Mouse (Mus musculus): ENCODE data around the gene Abhd14a. TPM values are rescaled to one million over a fixed set of nuclear protein-coding genes. Genes with fewer than 3 reads are reported as not detected.
A peak's percentile ranks its signal among the peaks of the same experiment; 100 is the strongest.

The Abhd14a gene
- polyA plus RNA-seq, 1 experiment from 2014 or later, result 43.2 TPM

DNA sequence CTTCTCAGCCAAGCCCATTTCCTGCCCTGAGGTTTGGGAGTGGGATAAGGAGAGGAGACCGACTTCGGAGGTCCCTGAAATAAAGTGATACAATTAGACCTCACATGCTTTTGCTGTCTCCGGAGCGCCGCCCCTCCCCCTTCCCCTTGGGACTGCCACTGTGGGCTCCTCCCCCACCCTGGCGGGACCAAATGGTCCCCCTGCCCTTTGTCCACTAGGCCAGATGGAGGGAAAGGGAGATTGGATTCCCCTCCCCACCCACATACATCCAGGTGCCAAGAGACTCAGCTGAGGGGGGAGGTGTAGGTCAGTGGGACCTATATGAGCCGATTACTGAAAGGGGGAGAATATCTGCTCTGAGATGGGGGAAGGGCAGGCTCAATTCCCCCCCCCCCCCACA, 5.3 kb upstream of the Abhd14a start:
- peak overlapping the region; percentile 79 for H3K4me2 ChIP-seq (ENCODE audit: low read depth, severe bottlenecking)
- ATAC-seq (ENCODE audit: insufficient number of reproducible peaks, low FRiP score, low TSS enrichment, low read depth) (0 out of 2 replicates have a peak, but pooled peaks have one; percentile 1), DNase-seq (ENCODE audit: low spot score) (peak; percentile 78)
- H3K27ac ChIP-seq (replicated peaks; ENCODE audit: low read depth, low read length), result peak overlapping the region; percentile 93
- H3K4me1 ChIP-seq (ENCODE audit: control insufficient read depth, insufficient read depth, low read length), result peaks cover 70% of the 10 kb centered on the region
- H3K27me3 ChIP-seq (ENCODE audit: control insufficient read depth, insufficient read depth, low read length), result no peaks in the 10 kb centered on the region
- peak overlapping the region; percentile 88 for H3K4me3 ChIP-seq (ENCODE audit: low read depth, low read length)
- no peaks in the 10 kb centered on the region; the same call in 1 of the 2 replicates for H3K36me3 ChIP-seq (ENCODE audit: control insufficient read depth, insufficient read depth, low read length)
- peak overlapping the region; percentile 84 for H3K9ac ChIP-seq (ENCODE audit: low read length)
- H3K9me3 ChIP-seq (ENCODE audit: control insufficient read depth, low read length), result no peaks in the 10 kb centered on the region
- WGBS, result 2% methylated on average over 7 of the region's 7 CpGs

DNA sequence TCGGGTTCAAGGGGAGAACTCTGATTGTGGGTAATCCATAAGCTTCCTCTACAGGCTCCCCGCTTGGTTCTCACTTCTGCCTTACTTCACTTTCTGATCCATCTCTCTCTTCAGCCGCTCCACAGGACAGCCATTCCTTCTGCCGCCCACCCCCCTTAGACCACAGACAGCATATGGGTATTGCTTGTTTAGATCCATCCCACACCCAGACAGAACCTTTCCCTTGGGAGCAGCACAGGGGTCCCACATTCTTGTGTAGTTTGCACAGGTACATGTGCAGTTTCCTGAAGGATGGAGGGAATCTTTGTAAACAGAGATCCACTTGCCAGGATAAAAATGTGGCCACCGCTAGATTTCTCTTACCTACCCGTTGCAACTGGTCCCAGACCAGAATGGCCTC, 4.9 kb upstream of the Abhd14a start:
- H3K27ac ChIP-seq (replicated peaks; ENCODE audit: low read depth, low read length), result no peak overlapping the region; the same call in 1 of the 2 replicates
- WGBS, result 23% methylated on average over 6 of the region's 6 CpGs
- H3K27me3 ChIP-seq (ENCODE audit: control insufficient read depth, insufficient read depth, low read length), result no peaks in the 10 kb centered on the region
- H3K4me3 ChIP-seq (ENCODE audit: low read depth, low read length), result peak overlapping the region; percentile 88; the same call in 1 of the 2 replicates
- no peaks in the 10 kb centered on the region for H3K9me3 ChIP-seq (ENCODE audit: control insufficient read depth, low read length)
- peak overlapping the region; percentile 79 for H3K4me2 ChIP-seq (ENCODE audit: low read depth, severe bottlenecking)
- peak overlapping the region; percentile 1; the same call in 1 of the 2 replicates for H3K9ac ChIP-seq (ENCODE audit: low read length)
- peaks cover 70% of the 10 kb centered on the region for H3K4me1 ChIP-seq (ENCODE audit: control insufficient read depth, insufficient read depth, low read length)
- ATAC-seq (ENCODE audit: insufficient number of reproducible peaks, low FRiP score, low TSS enrichment, low read depth) (no peak), DNase-seq (ENCODE audit: low spot score) (no peak)
- H3K36me3 ChIP-seq (ENCODE audit: control insufficient read depth, insufficient read depth, low read length), result no peaks in the 10 kb centered on the region; the same call in 1 of the 2 replicates

GRCm38 (mm10) chr9:106451899-106452298, 4.4 kb upstream of the Abhd14a start:
- H3K36me3 ChIP-seq (ENCODE audit: control insufficient read depth, insufficient read depth, low read length), result no peaks in the 10 kb centered on the region; the same call in 1 of the 2 replicates
- H3K4me1 ChIP-seq (ENCODE audit: control insufficient read depth, insufficient read depth, low read length), result peaks cover 69% of the 10 kb centered on the region
- DNase-seq (ENCODE audit: low spot score) (no peak), ATAC-seq (ENCODE audit: insufficient number of reproducible peaks, low FRiP score, low TSS enrichment, low read depth) (no peak)
- H3K27me3 ChIP-seq (ENCODE audit: control insufficient read depth, insufficient read depth, low read length), result no peaks in the 10 kb centered on the region
- peak overlapping the region; percentile 79 for H3K4me2 ChIP-seq (ENCODE audit: low read depth, severe bottlenecking)
- no peaks in the 10 kb centered on the region for H3K9me3 ChIP-seq (ENCODE audit: control insufficient read depth, low read length)
- no peak overlapping the region for H3K4me3 ChIP-seq (ENCODE audit: low read depth, low read length)
- no peak overlapping the region; the same call in 1 of the 2 replicates for H3K9ac ChIP-seq (ENCODE audit: low read length)
- WGBS, result 33% methylated on average over 2 of the region's 2 CpGs
- 0 out of 2 replicates have a peak overlapping the region, but pooled peaks have one; percentile 14 for H3K27ac ChIP-seq (replicated peaks; ENCODE audit: low read depth, low read length)

DNA sequence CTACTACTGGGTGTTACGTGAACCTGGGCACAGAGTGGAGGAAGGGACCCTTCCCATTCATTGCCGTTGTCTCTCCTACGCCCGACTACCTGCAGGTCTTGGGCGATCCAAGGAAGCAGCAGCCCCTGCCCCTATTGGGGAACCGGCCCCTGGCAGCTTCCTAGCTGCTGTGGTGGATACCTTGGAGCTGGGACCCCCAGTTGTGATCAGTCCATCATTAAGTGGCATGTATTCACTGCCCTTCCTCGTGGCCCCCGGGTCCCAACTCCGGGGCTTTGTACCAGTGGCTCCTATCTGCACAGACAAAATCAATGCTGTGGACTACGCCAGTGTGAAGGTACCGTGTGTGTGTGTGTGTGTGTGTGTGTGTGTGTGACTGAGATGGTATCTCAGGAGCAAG, 3.8 kb upstream of the Abhd14a start:
- no peak overlapping the region for H3K4me3 ChIP-seq (ENCODE audit: low read depth, low read length)
- no peaks in the 10 kb centered on the region; the same call in 1 of the 2 replicates for H3K36me3 ChIP-seq (ENCODE audit: control insufficient read depth, insufficient read depth, low read length)
- peaks cover 63% of the 10 kb centered on the region for H3K4me1 ChIP-seq (ENCODE audit: control insufficient read depth, insufficient read depth, low read length)
- H3K9ac ChIP-seq (ENCODE audit: low read length), result 0 out of 2 replicates have a peak overlapping the region, but pooled peaks have one; percentile 22
- WGBS, result 75% methylated on average over 11 of the region's 11 CpGs
- H3K27ac ChIP-seq (replicated peaks; ENCODE audit: low read depth, low read length), result 0 out of 2 replicates have a peak overlapping the region, but pooled peaks have one; percentile 14
- ATAC-seq (ENCODE audit: insufficient number of reproducible peaks, low FRiP score, low TSS enrichment, low read depth) (no peak), DNase-seq (ENCODE audit: low spot score) (no peak)
- 0 out of 2 replicates have a peak overlapping the region, but pooled peaks have one; percentile 12 for H3K4me2 ChIP-seq (ENCODE audit: low read depth, severe bottlenecking)
- no peaks in the 10 kb centered on the region for H3K27me3 ChIP-seq (ENCODE audit: control insufficient read depth, insufficient read depth, low read length)
- no peaks in the 10 kb centered on the region for H3K9me3 ChIP-seq (ENCODE audit: control insufficient read depth, low read length)

- peaks cover 57% of the 10 kb centered on the region for H3K4me1 ChIP-seq (ENCODE audit: control insufficient read depth, insufficient read depth, low read length)
- H3K9me3 ChIP-seq (ENCODE audit: control insufficient read depth, low read length), result no peaks in the 10 kb centered on the region
- no peaks in the 10 kb centered on the region; the same call in 1 of the 2 replicates for H3K36me3 ChIP-seq (ENCODE audit: control insufficient read depth, insufficient read depth, low read length)
- 3% methylated on average over 9 of the region's 9 CpGs for WGBS
- no peaks in the 10 kb centered on the region for H3K27me3 ChIP-seq (ENCODE audit: control insufficient read depth, insufficient read depth, low read length)
- ATAC-seq (ENCODE audit: insufficient number of reproducible peaks, low FRiP score, low TSS enrichment, low read depth) (no peak), DNase-seq (ENCODE audit: low spot score) (peak; percentile 56)
- H3K27ac ChIP-seq (replicated peaks; ENCODE audit: low read depth, low read length), result no peak overlapping the region; the same call in 1 of the 2 replicates
- no peak overlapping the region for H3K9ac ChIP-seq (ENCODE audit: low read length)
- no peak overlapping the region for H3K4me3 ChIP-seq (ENCODE audit: low read depth, low read length)
- H3K4me2 ChIP-seq (ENCODE audit: low read depth, severe bottlenecking), result 0 out of 2 replicates have a peak overlapping the region, but pooled peaks have one; percentile 20
Measured at GRCm38 (mm10) chr9:106450661-106451060, 3.2 kb upstream of the Abhd14a start.

- peaks cover 50% of the 10 kb centered on the region for H3K4me1 ChIP-seq (ENCODE audit: control insufficient read depth, insufficient read depth, low read length)
Measured at GRCm38 (mm10) chr9:106449947-106450346, 2.5 kb upstream of the Abhd14a start.

GRCm38 (mm10) chr9:106448498-106449031, 1.1 kb upstream of the Abhd14a start:
- H3K36me3 ChIP-seq (ENCODE audit: control insufficient read depth, insufficient read depth, low read length), result no peaks in the 10 kb centered on the region; the same call in 1 of the 2 replicates
- no peaks in the 10 kb centered on the region for H3K27me3 ChIP-seq (ENCODE audit: control insufficient read depth, insufficient read depth, low read length)
- peak overlapping the region; percentile 47; the same call in 1 of the 2 replicates for H3K9ac ChIP-seq (ENCODE audit: low read length)
- H3K9me3 ChIP-seq (ENCODE audit: control insufficient read depth, low read length), result no peaks in the 10 kb centered on the region
- ATAC-seq (ENCODE audit: insufficient number of reproducible peaks, low FRiP score, low TSS enrichment, low read depth), result peak; percentile 41
- peak; percentile 77 for DNase-seq (ENCODE audit: low spot score)
- WGBS, result under 1% methylated on average over 23 of the region's 23 CpGs
- H3K4me2 ChIP-seq (ENCODE audit: low read depth, severe bottlenecking), result peak overlapping the region; percentile 76
- peaks cover 49% of the 10 kb centered on the region for H3K4me1 ChIP-seq (ENCODE audit: control insufficient read depth, insufficient read depth, low read length)
- no peak overlapping the region for H3K27ac ChIP-seq (replicated peaks; ENCODE audit: low read depth, low read length)
- peak overlapping the region; percentile 34 for H3K4me3 ChIP-seq (ENCODE audit: low read depth, low read length)

More at GRCm38 (mm10) chr9:106449947-106450346, 2.5 kb upstream of the Abhd14a start:
- no peaks in the 10 kb centered on the region for H3K9me3 ChIP-seq (ENCODE audit: control insufficient read depth, low read length)
- WGBS, result 86% methylated on average over 8 of the region's 8 CpGs
- H3K27me3 ChIP-seq (ENCODE audit: control insufficient read depth, insufficient read depth, low read length), result no peaks in the 10 kb centered on the region
- H3K4me2 ChIP-seq (ENCODE audit: low read depth, severe bottlenecking), result 0 out of 2 replicates have a peak overlapping the region, but pooled peaks have one; percentile 4
- H3K27ac ChIP-seq (replicated peaks; ENCODE audit: low read depth, low read length), result no peak overlapping the region
- H3K36me3 ChIP-seq (ENCODE audit: control insufficient read depth, insufficient read depth, low read length), result no peaks in the 10 kb centered on the region; the same call in 1 of the 2 replicates
- H3K9ac ChIP-seq (ENCODE audit: low read length), result no peak overlapping the region
- H3K4me3 ChIP-seq (ENCODE audit: low read depth, low read length), result no peak overlapping the region
- DNase-seq (ENCODE audit: low spot score), result no peak
- ATAC-seq (ENCODE audit: insufficient number of reproducible peaks, low FRiP score, low TSS enrichment, low read depth), result no peak

- H3K4me2 ChIP-seq (ENCODE audit: low read depth, severe bottlenecking), result peak overlapping the region; percentile 76; the same call in 1 of the 2 replicates
- no peaks in the 10 kb centered on the region; the same call in 1 of the 2 replicates for H3K36me3 ChIP-seq (ENCODE audit: control insufficient read depth, insufficient read depth, low read length)
- no peak for DNase-seq (ENCODE audit: low spot score)
- no peak overlapping the region for H3K9ac ChIP-seq (ENCODE audit: low read length)
- H3K4me1 ChIP-seq (ENCODE audit: control insufficient read depth, insufficient read depth, low read length), result peaks cover 49% of the 10 kb centered on the region
- H3K27ac ChIP-seq (replicated peaks; ENCODE audit: low read depth, low read length), result no peak overlapping the region
- no peaks in the 10 kb centered on the region for H3K9me3 ChIP-seq (ENCODE audit: control insufficient read depth, low read length)
- ATAC-seq (ENCODE audit: insufficient number of reproducible peaks, low FRiP score, low TSS enrichment, low read depth), result no peak
- H3K4me3 ChIP-seq (ENCODE audit: low read depth, low read length), result no peak overlapping the region
- 40% methylated on average over 9 of the region's 9 CpGs for WGBS
- no peaks in the 10 kb centered on the region for H3K27me3 ChIP-seq (ENCODE audit: control insufficient read depth, insufficient read depth, low read length)
Measured at GRCm38 (mm10) chr9:106447951-106448350, 473 bp upstream of the Abhd14a start.

Data from limb, embryonic 11.5 days (tissue).